Mouse (Mus musculus): ENCODE data around the gene Dgkb. TPM values are rescaled to one million over a fixed set of nuclear protein-coding genes. Genes with fewer than 3 reads are reported as not detected.

The Dgkb gene
- total and polyA plus RNA-seq, 3 experiments = not detected

GRCm38 (mm10) chr12:37888591-37888990, 71.1 kb downstream of the Dgkb start:
- Histone ChIP-seq H3K4me3 (replicated peaks in 1 of 3; ENCODE audit: low read depth in 2 of 3, low read length in 2 of 3, poor library complexity in 1 of 3) (no peak overlapping the region), H3K27me3 (replicated peaks) (no peaks in the 10 kb centered on the region), H3K9ac (ENCODE audit: insufficient read depth, low read depth) (no peak overlapping the region), H3K4me1 (ENCODE audit: control insufficient read depth in 1 of 2, insufficient read depth in 2 of 2) (peaks cover 0 to 19% of the 10 kb centered on the region in 2 experiments; a peak in 2 of 4 replicates), H3K4me2 (ENCODE audit: insufficient read depth, low read depth, poor library complexity, severe bottlenecking) (no peak overlapping the region), H3K27ac (ENCODE audit: insufficient read depth, low read depth) (no peak overlapping the region), H3K36me3 (replicated peaks in 1 of 2; ENCODE audit: control insufficient read depth in 1 of 2, insufficient read depth in 1 of 2, low read length in 1 of 2) (no peaks in the 10 kb centered on the region), H3K79me2 (replicated peaks; ENCODE audit: control insufficient read depth, extremely low read depth, insufficient read depth, poor library complexity, severe bottlenecking) (no peaks in the 10 kb centered on the region), H3K9me3 (replicated peaks; ENCODE audit: low read length) (no peaks in the 10 kb centered on the region)
- no peak for DNase-seq (ENCODE audit: extremely low read depth)
- dilution Hi-C loops (cut with MboI; ENCODE audit: extremely low pct_ligation_motif_present, extremely low pct_unique_long_range_greater_than_20kb, low sequenced_read_pairs) (no loop called here), in situ Hi-C loops (cut with MboI; ENCODE audit: low pct_ligation_motif_present, low pct_unique_long_range_greater_than_20kb, low sequenced_read_pairs) (no loop called here)
- TF ChIP-seq ELF1 (IDR thresholded peaks at IDR 0.05; ENCODE audit: low read depth, low read length) (no peak), RAD21 (IDR thresholded peaks at IDR 0.05; ENCODE audit: low read depth, low read length) (no peak), ETS1 (conservative IDR thresholded peaks at IDR 0.05; ENCODE audit: low read depth, low read length) (no peak), MAFK (IDR thresholded peaks at IDR 0.05; ENCODE audit: insufficient replicate concordance, low read length) (no peak), EP300 (IDR thresholded peaks at IDR 0.05; ENCODE audit: low read length) (no peak), BHLHE40 (IDR thresholded peaks at IDR 0.05; ENCODE audit: low read depth, low read length) (no peak), MAX (IDR thresholded peaks at IDR 0.05; ENCODE audit: low read length) (no peak), ZNF384 (IDR thresholded peaks at IDR 0.05; ENCODE audit: low read depth, low read length) (no peak), SMC3 (IDR thresholded peaks at IDR 0.05; ENCODE audit: low read depth, low read length) (no peak)

- H3K9ac ChIP-seq (ENCODE audit: insufficient read depth, low read depth) = no peak overlapping the region
- H3K79me2 ChIP-seq (replicated peaks; ENCODE audit: control insufficient read depth, extremely low read depth, insufficient read depth, poor library complexity, severe bottlenecking) = no peaks in the 10 kb centered on the region
- no peak overlapping the region for H3K4me2 ChIP-seq (ENCODE audit: insufficient read depth, low read depth, poor library complexity, severe bottlenecking)
- in situ Hi-C loops (cut with MboI; ENCODE audit: low pct_ligation_motif_present, low pct_unique_long_range_greater_than_20kb, low sequenced_read_pairs) (no loop called here), dilution Hi-C loops (cut with MboI; ENCODE audit: extremely low pct_ligation_motif_present, extremely low pct_unique_long_range_greater_than_20kb, low sequenced_read_pairs) (no loop called here)
- H3K36me3 ChIP-seq (replicated peaks in 1 of 2; ENCODE audit: control insufficient read depth in 1 of 2, insufficient read depth in 1 of 2, low read length in 1 of 2) = no peaks in the 10 kb centered on the region
- peaks cover 0 to 19% of the 10 kb centered on the region in 2 experiments; a peak in 2 of 4 replicates for H3K4me1 ChIP-seq (ENCODE audit: control insufficient read depth in 1 of 2, insufficient read depth in 2 of 2)
- no peak overlapping the region for H3K4me3 ChIP-seq (replicated peaks in 1 of 3; ENCODE audit: low read depth in 2 of 3, low read length in 2 of 3, poor library complexity in 1 of 3)
- TF ChIP-seq POLR2A (IDR thresholded peaks at IDR 0.05; ENCODE audit: low read depth, low read length) (no peak), PAX5 (IDR thresholded peaks at IDR 0.05; ENCODE audit: low read length) (no peak), USF1 (IDR thresholded peaks at IDR 0.05; ENCODE audit: low read depth, low read length) (no peak), JUN (IDR thresholded peaks at IDR 0.05; ENCODE audit: insufficient read depth, low read depth, low read length) (no peak), TCF12 (IDR thresholded peaks at IDR 0.05; ENCODE audit: low read depth, low read length) (no peak), UBTF (IDR thresholded peaks at IDR 0.05; ENCODE audit: low read depth, low read length) (no peak), ZC3H11A (IDR thresholded peaks at IDR 0.05; ENCODE audit: low read depth, low read length) (no peak), TBP (conservative IDR thresholded peaks at IDR 0.05; ENCODE audit: low read depth, low read length) (no peak), POLR2AphosphoS2 (IDR thresholded peaks at IDR 0.05; ENCODE audit: low read depth, low read length) (no peak), BHLHE40 (IDR thresholded peaks at IDR 0.05; ENCODE audit: low read depth, low read length) (no peak)
- H3K27ac ChIP-seq (ENCODE audit: insufficient read depth, low read depth) = no peak overlapping the region
- no peak for DNase-seq (ENCODE audit: extremely low read depth)
- no peaks in the 10 kb centered on the region for H3K9me3 ChIP-seq (replicated peaks; ENCODE audit: low read length)
- no peaks in the 10 kb centered on the region for H3K27me3 ChIP-seq (replicated peaks)
These were observed 71.9 kb downstream of the Dgkb start for GRCm38 (mm10) chr12:37889431-37889830.
